Mouse (Mus musculus) stomach, postnatal 0 days (tissue): ENCODE results near the gene Adgrb2. TPM values are rescaled to one million over a fixed set of nuclear protein-coding genes. Genes with fewer than 3 reads are reported as not detected.
A peak's percentile ranks its signal among the peaks of the same experiment; 100 is the strongest.

Experiments
- ATAC-seq: fragments of 200-750 bp; cut with Nextera tagmentation; 2 replicates; pipeline ENCODE4 v1.8.0; 2017; ENCODE audit not compliant: low FRiP score, low TSS enrichment
- DNase-seq: peaks from one replicate; pipeline ENCODE4 v3.0.0-alpha.2; 2016; ENCODE audit warnings: low spot score
- H3K27ac ChIP-seq: fragments of 300-500 bp; sonication (generic); replicated peaks from 2 replicates; pipeline ENCODE4 v1.5.1; 2014; ENCODE audit warnings: mild to moderate bottlenecking, control low read depth
- H3K27me3 ChIP-seq: fragments of 300-500 bp; sonication (generic); 2 replicates; pipeline ENCODE4 v1.6.1; 2014; ENCODE audit warnings: low read length; ENCODE audit not compliant: control insufficient read depth, insufficient read depth
- H3K36me3 ChIP-seq: fragments of 300-500 bp; sonication (generic); 2 replicates; pipeline ENCODE4 v1.6.1; 2014; ENCODE audit warnings: low read length, mixed read lengths; ENCODE audit not compliant: control insufficient read depth, insufficient read depth
- H3K4me1 ChIP-seq: fragments of 300-500 bp; sonication (generic); replicated peaks from 2 replicates; pipeline ENCODE4 v1.6.1; 2014; ENCODE audit warnings: antibody characterized with exemption; ENCODE audit not compliant: control insufficient read depth, insufficient read depth
- H3K4me2 ChIP-seq: fragments of 300-500 bp; sonication (generic); replicated peaks from 2 replicates; pipeline ENCODE4 v1.6.1; 2014; ENCODE audit warnings: low read depth, mild to moderate bottlenecking, control low read depth, moderate library complexity
- H3K4me3 ChIP-seq: fragments of 300-500 bp; sonication (generic); 2 replicates; pipeline ENCODE4 v1.5.1; 2014; ENCODE audit warnings: low read depth, low read length, control low read depth
- H3K9ac ChIP-seq: fragments of 300-500 bp; sonication (generic); 2 replicates; pipeline ENCODE4 v1.6.1; 2014; ENCODE audit warnings: mild to moderate bottlenecking, low read length, control low read depth, mixed read lengths
- H3K9me3 ChIP-seq: fragments of 300-500 bp; sonication (generic); 2 replicates; pipeline ENCODE4 v1.6.1; 2016; ENCODE audit warnings: low read length; ENCODE audit not compliant: control insufficient read depth
- CTCF ChIP-seq: IDR thresholded peaks from 2 replicates; pipeline ENCODE4 v1.5.1; 2016; ENCODE audit warnings: antibody characterized with exemption, low read depth, mild to moderate bottlenecking, moderate library complexity
- EP300 ChIP-seq: optimal IDR thresholded peaks from 2 replicates; pipeline ENCODE3; 2016; ENCODE audit warnings: antibody characterized with exemption
- WGBS: fragments of 180-500 bp; shearing (Covaris S2); extraction: QIAGEN DNeasy Blood & Tissue Kit; methylation state at CpG from one replicate; pipeline ENCODE4 v1.1.7; 2014; 5-methylcytosine and 5-hydroxymethylcytosine counted together
- polyA plus RNA-seq: library from polyadenylated mRNA; unstranded; fragments of >200 nt; fragmentation: Nextera tagmentation; extraction: Ambion mirVana; gene quantifications from 2 replicates; pipeline ENCODE4 v1.2.1, GENCODE M21; 2015

The Adgrb2 gene
- polyA plus RNA-seq, 1 experiment from 2014 or later, result 0.49 TPM

- no peaks in the 10 kb centered on the region for H3K9me3 ChIP-seq
- WGBS, result 87% methylated on average over 4 of the region's 4 CpGs
- no peaks in the 10 kb centered on the region for H3K4me1 ChIP-seq
- no peak overlapping the region for H3K9ac ChIP-seq
- DNase-seq (no peak), ATAC-seq (no peak)
- no peak for TF ChIP-seq CTCF
- no peak for TF ChIP-seq EP300
- H3K4me3 ChIP-seq, result no peak overlapping the region
- no peak overlapping the region for H3K4me2 ChIP-seq
- H3K27me3 ChIP-seq, result no peaks in the 10 kb centered on the region
- H3K36me3 ChIP-seq, result no peaks in the 10 kb centered on the region
- no peak overlapping the region for H3K27ac ChIP-seq
Measured at GRCm38 (mm10) chr4:130010723-130011122, 26.1 kb downstream of the Adgrb2 start.

GRCm38 (mm10) chr4:130012234-130012633 is 27.6 kb downstream of the Adgrb2 start:
- H3K9me3 ChIP-seq, result no peaks in the 10 kb centered on the region
- no peak overlapping the region for H3K9ac ChIP-seq
- 74% methylated on average over 6 of the region's 6 CpGs for WGBS

GRCm38 (mm10) chr4:130013111-130013510 is 28.4 kb downstream of the Adgrb2 start:
- Histone ChIP-seq H3K36me3 (no peaks in the 10 kb centered on the region), H3K27me3 (no peaks in the 10 kb centered on the region), H3K4me2 (no peak overlapping the region), H3K4me1 (no peaks in the 10 kb centered on the region), H3K27ac (no peak overlapping the region), H3K9ac (no peak overlapping the region), H3K9me3 (no peaks in the 10 kb centered on the region), H3K4me3 (no peak overlapping the region)
- 64% methylated on average over 10 of the region's 10 CpGs for WGBS
- no peak for DNase-seq
- ATAC-seq, result no peak
- TF ChIP-seq CTCF, result no peak
- no peak for TF ChIP-seq EP300

More at GRCm38 (mm10) chr4:130012234-130012633, 27.6 kb downstream of the Adgrb2 start:
- TF ChIP-seq EP300, result no peak
- TF ChIP-seq CTCF, result no peak
- Histone ChIP-seq H3K4me1 (no peaks in the 10 kb centered on the region), H3K27me3 (no peaks in the 10 kb centered on the region), H3K4me2 (no peak overlapping the region), H3K27ac (no peak overlapping the region), H3K36me3 (no peaks in the 10 kb centered on the region), H3K4me3 (no peak overlapping the region)
- no peak for ATAC-seq
- no peak for DNase-seq

GRCm38 (mm10) chr4:130016010-130016409 is 31.3 kb downstream of the Adgrb2 start:
- Histone ChIP-seq H3K9me3 (no peaks in the 10 kb centered on the region), H3K9ac (no peak overlapping the region), H3K27ac (no peak overlapping the region), H3K4me3 (no peak overlapping the region), H3K4me2 (no peak overlapping the region), H3K4me1 (no peaks in the 10 kb centered on the region), H3K36me3 (no peaks in the 10 kb centered on the region), H3K27me3 (no peaks in the 10 kb centered on the region)
- 67% methylated on average over 4 of the region's 4 CpGs for WGBS
- TF ChIP-seq CTCF (no peak), EP300 (no peak)
- ATAC-seq (no peak), DNase-seq (no peak)

- H3K9me3 ChIP-seq, result no peaks in the 10 kb centered on the region
Measured at GRCm38 (mm10) chr4:130017036-130017674, 32.5 kb downstream of the Adgrb2 start.

GRCm38 (mm10) chr4:130022952-130023351 is 38.3 kb downstream of the Adgrb2 start:
- TF ChIP-seq EP300, result no peak
- TF ChIP-seq CTCF, result no peak
- Histone ChIP-seq H3K4me3 (no peak overlapping the region), H3K4me2 (no peak overlapping the region), H3K27ac (no peak overlapping the region), H3K36me3 (no peaks in the 10 kb centered on the region), H3K9ac (no peak overlapping the region), H3K9me3 (no peaks in the 10 kb centered on the region), H3K27me3 (no peaks in the 10 kb centered on the region), H3K4me1 (no peaks in the 10 kb centered on the region)
- no peak for DNase-seq
- ATAC-seq, result 0 out of 2 replicates have a peak, but pooled peaks have one; percentile 27
- WGBS, result 68% methylated on average over 8 of the region's 8 CpGs

More at GRCm38 (mm10) chr4:130017036-130017674, 32.5 kb downstream of the Adgrb2 start:
- H3K27me3 ChIP-seq, result no peaks in the 10 kb centered on the region
- H3K4me2 ChIP-seq, result no peak overlapping the region
- no peaks in the 10 kb centered on the region for H3K4me1 ChIP-seq
- H3K4me3 ChIP-seq, result no peak overlapping the region
- DNase-seq, result no peak
- no peak overlapping the region for H3K9ac ChIP-seq
- no peak for ATAC-seq
- no peaks in the 10 kb centered on the region for H3K36me3 ChIP-seq
- WGBS, result 70% methylated on average over 18 of the region's 18 CpGs
- no peak overlapping the region for H3K27ac ChIP-seq
- TF ChIP-seq CTCF, result no peak
